Mouse (Mus musculus) liver (tissue): ENCODE measurements around the gene Atp6v0e2.

Source experiments
- DNase-seq: peaks from one replicate; pipeline ENCODE4 v3.0.0-alpha.2; 2020; ENCODE audit warnings: mixed read lengths

Gene Atp6v0e2

GRCm38 (mm10) chr6:48578736-48579135 is 41.3 kb downstream of the Atp6v0e2 start:
- DNase-seq = no peak

GRCm38 (mm10) chr6:48579215-48579648 is 41.8 kb downstream of the Atp6v0e2 start:
- DNase-seq = no peak

- DNase-seq = no peak
Observed at GRCm38 (mm10) chr6:48581257-48581656, 43.8 kb downstream of the Atp6v0e2 start.

GRCm38 (mm10) chr6:48582037-48582436 is 44.6 kb downstream of the Atp6v0e2 start:
- DNase-seq = no peak

- DNase-seq = no peak
Observed at GRCm38 (mm10) chr6:48589194-48589750, 51.9 kb downstream of the Atp6v0e2 start, which contains the start of gene Gm45021. Gm45021 (plus strand) TSS chr6:48589610.
